Mouse (Mus musculus) midbrain, embryonic 10.5 days (tissue): ENCODE data around the gene Tcta. TPM values are rescaled to one million over a fixed set of nuclear protein-coding genes. Genes with fewer than 3 reads are reported as not detected.

Experiments used
- DNase-seq: peaks from one replicate; pipeline ENCODE4 v3.0.0-alpha.2; 2017; ENCODE audit warnings: low spot score
- H3K27ac ChIP-seq: fragments of 300-500 bp; sonication (generic); replicated peaks from 2 replicates; pipeline ENCODE4 v1.5.1; 2016; ENCODE audit warnings: mild to moderate bottlenecking
- H3K27me3 ChIP-seq: fragments of 300-500 bp; sonication (generic); 2 replicates; pipeline ENCODE4 v1.6.1; 2016; ENCODE audit warnings: low read depth, mild to moderate bottlenecking; ENCODE audit not compliant: poor library complexity, severe bottlenecking
- H3K36me3 ChIP-seq: fragments of 300-500 bp; sonication (generic); 2 replicates; pipeline ENCODE4 v1.6.1; 2016; ENCODE audit warnings: mild to moderate bottlenecking, moderate library complexity
- H3K4me1 ChIP-seq: fragments of 300-500 bp; sonication (generic); 2 replicates; pipeline ENCODE4 v1.6.1; 2016
- H3K4me3 ChIP-seq: fragments of 300-500 bp; sonication (generic); 2 replicates; pipeline ENCODE4 v1.5.1; 2016; ENCODE audit warnings: mild to moderate bottlenecking, moderate library complexity
- H3K9me3 ChIP-seq: fragments of 300-500 bp; sonication (generic); replicated peaks from 2 replicates; pipeline ENCODE4 v1.6.1; 2016; ENCODE audit warnings: mild to moderate bottlenecking
- WGBS: fragments of 180-500 bp; shearing (Covaris S2); methylation state at CpG from one replicate; pipeline ENCODE4 v1.1.7; 2016; 5-methylcytosine and 5-hydroxymethylcytosine counted together
- polyA plus RNA-seq: library from polyadenylated mRNA; unstranded; fragments of >200 nt; fragmentation: Nextera tagmentation; extraction: Ambion mirVana; gene quantifications from 2 replicates; pipeline ENCODE4 v1.2.1, GENCODE M21; 2016

Tcta gene
- polyA plus RNA-seq, 1 experiment from 2014 or later = 17.8 TPM

DNA sequence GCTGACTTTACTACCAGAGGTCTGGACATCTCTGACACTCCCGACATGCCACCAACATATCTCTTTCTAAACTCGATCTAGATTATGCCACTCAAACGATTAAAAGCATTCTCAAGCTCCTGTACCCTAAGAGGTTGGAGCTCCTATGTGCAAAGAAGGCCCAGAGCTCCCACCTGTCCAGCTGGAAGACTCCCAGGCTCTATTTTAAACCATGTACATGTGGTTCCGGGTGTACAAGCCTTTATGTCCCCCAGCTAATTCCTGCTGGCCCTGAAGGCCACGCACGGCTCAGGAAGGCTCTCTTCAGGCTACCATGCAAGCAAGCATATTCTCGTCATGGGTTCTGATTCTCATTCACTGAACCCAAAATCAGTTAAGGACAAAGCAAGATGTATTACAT lies 44.1 kb downstream of the Tcta start:
- 81% methylated on average over 7 of the region's 7 CpGs for WGBS
- peak overlapping the region; percentile 93 for H3K4me3 ChIP-seq
- H3K9me3 ChIP-seq = no peaks in the 10 kb centered on the region

GRCm38 (mm10) chr9:108260526-108260925 lies 45.4 kb downstream of the Tcta start:
- WGBS = 84% methylated on average over 4 of the region's 4 CpGs

More for the DNA sequence above, 44.1 kb downstream of the Tcta start:
- DNase-seq = no peak
- Histone ChIP-seq H3K4me1 (peaks cover 40% of the 10 kb centered on the region), H3K36me3 (peaks cover 18% of the 10 kb centered on the region; the same call in 1 of the 2 replicates), H3K27me3 (no peaks in the 10 kb centered on the region), H3K27ac (no peak overlapping the region)

More at GRCm38 (mm10) chr9:108260526-108260925, 45.4 kb downstream of the Tcta start:
- H3K27me3 ChIP-seq = no peaks in the 10 kb centered on the region
- no peaks in the 10 kb centered on the region for H3K9me3 ChIP-seq
- no peak overlapping the region for H3K27ac ChIP-seq
- H3K4me1 ChIP-seq = peaks cover 40% of the 10 kb centered on the region
- H3K36me3 ChIP-seq = peaks cover 18% of the 10 kb centered on the region; the same call in 1 of the 2 replicates
- DNase-seq = no peak
- H3K4me3 ChIP-seq = no peak overlapping the region

Other genes with a start within 250 kb of the Tcta start
- gene Mst1, start 225.7 kb downstream of the Tcta start, polyA plus RNA-seq = 0.78 and 0.87 TPM in 2 replicates
- gene Rnf123, start 222.8 kb downstream of the Tcta start, polyA plus RNA-seq = 32.2 and 39.6 TPM in 2 replicates
- gene Apeh, start 211.6 kb downstream of the Tcta start, polyA plus RNA-seq = 71.2 and 80.2 TPM in 2 replicates
- gene Bsn, start 115.8 kb downstream of the Tcta start, polyA plus RNA-seq = 1.1 and 1.7 TPM in 2 replicates
- 71.1 and 77.0 TPM in 2 replicates for gene Dag1, start 42.2 kb downstream of the Tcta start, polyA plus RNA-seq
- 44.4 and 57.3 TPM in 2 replicates for gene Nicn1, start 15.7 kb downstream of the Tcta start, polyA plus RNA-seq
- 37.9 and 39.2 TPM in 2 replicates for gene Amt, start 9.3 kb downstream of the Tcta start, polyA plus RNA-seq
- 272 and 276 TPM in 2 replicates for gene Rhoa, start within 50 bp of the Tcta start, polyA plus RNA-seq
- 767 and 792 TPM in 2 replicates for gene Gpx1, start 32.7 kb upstream of the Tcta start, polyA plus RNA-seq
- gene Usp4, start 41.7 kb upstream of the Tcta start, polyA plus RNA-seq = 119 and 140 TPM in 2 replicates
- 1.1 and 1.2 TPM in 2 replicates for gene 1700102P08Rik, start 86.6 kb upstream of the Tcta start, polyA plus RNA-seq
- gene Ccdc36, start 122.3 kb upstream of the Tcta start, polyA plus RNA-seq = 0.81 and 1.1 TPM in 2 replicates
- not detected in 2 replicates for gene BC048562, start 130.3 kb upstream of the Tcta start, polyA plus RNA-seq
- gene Ccdc71, start 154.4 kb upstream of the Tcta start, polyA plus RNA-seq = 58.2 and 59.4 TPM in 2 replicates
- 43.1 and 52.1 TPM in 2 replicates for gene Klhdc8b, start 155.4 kb upstream of the Tcta start, polyA plus RNA-seq
- 42.7 and 46.2 TPM in 2 replicates for gene Lamb2, start 173.6 kb upstream of the Tcta start, polyA plus RNA-seq
- gene Usp19, start 184.4 kb upstream of the Tcta start, polyA plus RNA-seq = 79.4 and 91.6 TPM in 2 replicates
- 112 and 115 TPM in 2 replicates for gene Qars, start 201.5 kb upstream of the Tcta start, polyA plus RNA-seq
- gene Qrich1, start 210.6 kb upstream of the Tcta start, polyA plus RNA-seq = 150 and 171 TPM in 2 replicates